Mouse (Mus musculus) left cerebral cortex, postnatal 14 days (tissue): ENCODE measurements around the gene Tns1. TPM values are rescaled to one million over a fixed set of nuclear protein-coding genes. Genes with fewer than 3 reads are reported as not detected.

Source experiments
- DNase-seq, 2 experiments: peaks; one replicate each; pipeline ENCODE4 v3.0.0; 2021 to 2022; ENCODE audit warnings: low spot score in 2 of 2, mixed read lengths in 1 of 2
- intact Hi-C: fragments of 180-260 bp; cut with DNase I; formaldehyde crosslinking; loops from one replicate; pipeline ENCODE4 v1.15.1; 2025
- total RNA-seq, 2 experiments: library from RNA; stranded (reverse); gene quantifications; 2 replicates each; pipeline ENCODE4 v1.2.3; 2021

Tns1 gene
- total RNA-seq, 2 experiments from 2014 or later = 30.2 to 39.1 TPM

DNA sequence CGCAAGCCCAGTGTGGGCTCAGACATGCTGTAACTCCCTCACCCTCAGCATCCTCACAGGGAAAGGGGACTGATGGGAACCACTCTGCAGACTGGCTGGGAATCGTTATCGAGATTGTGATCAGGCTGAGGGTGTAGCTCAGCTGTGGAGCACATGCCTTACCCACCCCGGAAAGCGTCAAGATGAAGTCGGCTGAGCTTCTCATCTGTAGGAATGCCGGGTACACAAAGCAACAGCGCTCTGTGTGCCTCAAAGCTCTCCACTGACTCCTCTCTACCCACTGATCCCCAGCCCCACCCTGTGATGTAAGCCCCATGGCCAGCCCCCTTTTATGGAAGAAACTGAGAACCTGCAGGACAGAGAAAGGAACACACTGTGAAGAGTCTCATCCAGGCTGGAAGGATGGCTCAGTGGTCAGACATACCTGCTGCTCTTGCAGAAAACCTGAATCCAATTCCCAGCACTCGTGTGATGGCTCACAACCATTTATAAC lies 97.5 kb downstream of the Tns1 start:
- intact Hi-C loops = no loop called here
- no peak for DNase-seq

DNA sequence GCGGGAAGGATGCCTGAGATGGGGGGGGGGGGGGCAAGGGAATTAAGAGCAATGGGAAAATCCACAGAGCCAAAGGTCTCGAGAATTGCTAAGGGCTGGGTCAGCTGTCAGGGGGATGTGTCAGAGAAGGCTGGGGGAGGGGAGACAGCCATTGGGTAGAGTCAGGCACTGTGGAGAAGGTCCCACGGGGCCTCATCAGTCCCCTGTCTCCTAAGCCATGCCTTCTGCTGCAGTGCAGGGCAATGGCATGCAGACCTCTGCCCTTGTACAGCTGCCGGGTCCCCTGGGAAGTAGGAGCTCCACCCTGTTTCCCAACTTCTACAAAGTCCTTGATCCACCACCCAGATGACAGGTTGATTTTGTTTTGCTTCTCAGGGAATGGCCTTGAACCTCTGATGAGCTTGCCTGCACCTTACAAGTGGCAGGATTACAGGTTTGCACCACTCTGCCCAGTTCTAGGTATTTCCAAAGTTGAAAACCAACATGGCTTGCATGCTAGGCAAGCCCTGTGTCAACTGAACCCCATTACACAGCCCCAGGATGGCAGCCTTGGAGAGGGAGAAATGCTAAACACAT lies 98.5 kb downstream of the Tns1 start:
- intact Hi-C loops = no loop called here
- no peak for DNase-seq

DNA sequence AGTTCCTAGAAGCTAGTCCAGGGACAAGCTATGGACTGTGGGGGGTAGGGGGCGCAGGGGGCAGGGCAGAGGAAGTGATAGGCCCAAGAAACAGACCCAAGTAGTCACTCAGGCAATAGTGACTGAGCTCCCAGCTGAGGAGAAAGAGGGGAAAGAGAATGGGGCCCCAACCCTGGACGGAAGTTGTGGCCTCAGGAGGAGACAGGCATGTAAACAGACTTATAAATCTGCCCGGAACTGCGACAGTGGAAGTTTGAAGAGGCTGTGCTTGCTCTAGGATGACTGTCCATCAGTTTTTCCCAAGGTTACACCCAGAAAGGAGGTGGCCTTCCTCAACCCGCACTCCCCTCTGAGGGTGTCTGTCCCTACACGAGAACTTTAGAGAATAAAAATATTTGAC lies 99.0 kb downstream of the Tns1 start:
- intact Hi-C loops = no loop called here

GRCm38 (mm10) chr1:74024452-74025190 lies 99.6 kb downstream of the Tns1 start:
- no peak for DNase-seq
- intact Hi-C loops = no loop called here

More for the DNA sequence above, 99.0 kb downstream of the Tns1 start:
- DNase-seq = no peak

GRCm38 (mm10) chr1:74022998-74023397 lies 101.3 kb downstream of the Tns1 start:
- no peak for DNase-seq
- intact Hi-C loops = no loop called here

GRCm38 (mm10) chr1:74022536-74022935 lies 101.7 kb downstream of the Tns1 start:
- intact Hi-C loops = no loop called here
- DNase-seq = no peak

DNA sequence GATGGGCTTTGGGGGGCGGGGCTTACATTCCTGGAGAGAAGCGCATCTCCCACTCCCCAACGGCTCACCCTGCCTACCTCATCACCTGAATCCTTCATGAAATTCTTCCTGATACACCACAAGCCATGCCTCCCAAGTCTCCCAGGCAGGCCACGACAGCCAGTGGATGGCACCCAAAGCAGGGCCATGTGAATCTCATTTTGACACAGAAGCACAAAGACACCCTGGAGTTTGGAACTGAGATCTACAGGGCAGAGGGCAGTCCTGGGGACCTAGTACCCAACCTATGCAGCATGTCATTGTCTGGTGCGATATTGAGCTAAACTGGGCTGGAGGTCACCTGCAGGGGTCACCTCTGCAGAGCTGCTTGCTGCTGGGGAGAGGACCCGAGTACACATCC lies 104.0 kb downstream of the Tns1 start:
- DNase-seq = no peak
- intact Hi-C loops = no loop called here

DNA sequence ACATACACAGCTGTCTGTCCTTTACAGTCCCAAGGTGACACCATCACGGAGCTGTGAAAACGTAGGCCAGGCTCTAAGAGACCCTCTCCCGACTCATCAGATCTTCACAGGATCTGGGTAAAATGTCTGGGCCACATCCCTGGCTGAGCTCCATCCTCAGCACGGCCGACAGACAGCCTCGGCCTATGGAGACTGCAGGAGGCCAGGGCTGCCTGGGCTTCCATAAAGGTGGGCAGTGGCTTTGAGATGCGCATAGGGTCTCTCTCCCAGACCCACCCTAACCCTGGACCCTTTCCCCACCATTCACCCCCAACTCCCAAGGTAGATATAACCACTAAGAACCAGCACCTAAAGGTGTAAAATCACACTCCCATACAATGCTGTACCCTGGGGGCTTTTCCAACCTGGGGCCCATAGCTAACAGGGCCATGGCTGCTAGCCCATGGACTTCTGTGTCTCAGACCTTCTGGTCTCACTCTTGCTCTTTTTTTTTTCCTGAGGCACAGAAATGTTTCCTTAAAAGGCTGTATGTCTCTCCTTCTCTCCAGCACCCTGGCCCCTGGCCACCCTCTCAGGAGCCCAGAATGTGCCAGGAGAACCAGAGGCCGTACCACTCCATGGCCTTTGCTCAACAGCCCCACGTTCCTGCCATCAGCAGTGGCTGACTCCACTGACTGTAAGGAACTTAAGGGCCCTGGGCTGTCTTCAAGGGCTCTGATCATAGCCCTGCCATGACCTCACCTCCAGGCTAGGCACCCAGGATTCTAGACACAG lies 106.7 kb downstream of the Tns1 start:
- intact Hi-C loops = no loop called here
- DNase-seq = no peak

- intact Hi-C loops = no loop called here
- DNase-seq = no peak
These were observed 107.6 kb downstream of the Tns1 start for GRCm38 (mm10) chr1:74016618-74017017.

DNA sequence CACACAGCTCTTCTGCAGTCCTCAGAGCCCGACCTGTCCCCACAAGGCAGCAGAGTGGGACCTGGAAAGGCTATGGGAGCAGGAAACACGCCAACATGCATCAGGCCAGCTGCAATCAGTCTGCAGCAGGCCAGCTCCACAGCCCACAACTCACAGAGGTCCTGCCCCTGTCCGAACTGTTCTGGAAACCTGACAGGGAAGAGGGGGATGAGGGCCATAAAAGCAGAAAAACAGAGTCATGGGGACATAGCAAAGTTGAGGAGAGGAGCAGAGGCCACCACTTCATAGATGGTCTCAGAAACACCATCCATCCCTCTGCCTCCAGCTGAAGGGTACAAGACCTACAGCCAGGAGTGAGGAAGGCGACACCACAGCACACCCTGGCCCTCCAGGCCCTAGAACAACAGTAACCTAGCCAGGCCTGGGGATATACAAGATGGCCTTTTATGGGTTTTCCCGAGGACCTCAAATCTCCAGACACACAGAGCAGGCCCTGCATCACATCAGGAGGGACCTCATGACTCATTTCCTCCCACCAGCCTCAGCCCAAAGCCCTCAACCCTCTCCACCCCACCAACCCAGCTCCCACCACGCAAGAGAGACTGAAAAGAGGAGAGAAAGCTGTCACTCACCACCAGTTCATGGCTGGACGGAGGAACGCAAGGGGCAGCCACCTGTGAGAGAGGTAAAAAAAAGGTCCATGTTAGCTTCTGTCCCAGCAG lies 108.6 kb downstream of the Tns1 start:
- no peak for DNase-seq
- intact Hi-C loops = no loop called here

GRCm38 (mm10) chr1:74014538-74015327 lies 109.5 kb downstream of the Tns1 start:
- intact Hi-C loops = no loop called here
- DNase-seq = peak; percentile 19 to 31

DNA sequence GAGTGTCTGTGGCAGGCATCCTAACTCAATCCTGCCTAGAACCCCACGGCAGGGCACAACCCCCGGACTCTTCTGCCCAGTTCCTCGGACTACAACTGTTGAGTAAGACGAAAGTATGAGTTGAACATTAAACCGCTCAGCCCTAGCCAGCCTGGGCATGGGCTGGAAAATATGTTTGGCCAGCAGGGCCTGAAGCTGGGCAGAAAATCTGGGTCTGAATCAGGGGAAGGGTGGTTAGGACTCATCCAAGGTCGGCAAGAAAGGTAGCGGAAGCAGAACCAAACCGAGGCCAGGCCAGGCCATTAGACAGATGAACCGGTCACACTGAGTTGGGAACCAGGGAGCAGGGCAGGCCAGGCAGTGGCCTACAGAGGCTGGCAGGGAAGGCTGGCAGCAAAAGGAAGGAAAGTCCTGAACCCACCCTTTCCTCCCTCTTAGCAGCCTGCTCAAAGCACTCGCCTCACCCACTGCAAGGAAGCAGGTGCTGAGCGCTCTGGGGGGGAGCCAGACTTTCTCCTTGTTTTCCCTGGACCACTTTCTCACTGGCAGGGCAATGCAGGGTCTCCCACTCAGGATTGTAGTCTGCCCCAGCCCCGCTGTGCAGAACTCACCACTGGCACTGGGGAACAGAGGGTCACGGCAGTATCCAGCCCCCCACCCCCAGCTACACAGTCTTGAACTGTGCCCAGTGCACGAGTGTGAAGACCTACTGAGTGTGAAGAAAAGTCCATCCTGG lies 110.8 kb downstream of the Tns1 start:
- DNase-seq = no peak
- intact Hi-C loops = no loop called here

DNA sequence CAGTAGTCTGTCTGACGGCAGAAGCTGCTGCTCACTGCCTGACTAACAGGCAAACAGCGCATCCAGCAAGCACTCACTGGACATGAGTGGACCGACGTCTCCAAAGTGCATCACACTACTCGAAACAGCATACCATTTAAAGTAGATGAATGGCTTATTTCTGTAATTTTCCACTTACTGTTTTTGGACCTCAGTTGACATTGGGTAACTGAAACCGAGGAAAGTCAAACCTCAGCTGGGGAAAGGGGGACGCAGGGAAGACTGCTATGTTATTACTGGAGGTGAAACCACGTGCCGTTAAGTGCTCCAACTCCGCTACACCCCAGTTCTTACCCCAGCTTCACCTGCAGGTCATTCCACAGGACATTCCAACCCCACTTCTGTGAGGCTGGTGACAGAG lies 111.5 kb downstream of the Tns1 start:
- intact Hi-C loops = no loop called here
- no peak for DNase-seq

GRCm38 (mm10) chr1:74009495-74009894 lies 114.8 kb downstream of the Tns1 start:
- intact Hi-C loops = no loop called here
- DNase-seq = no peak

DNA sequence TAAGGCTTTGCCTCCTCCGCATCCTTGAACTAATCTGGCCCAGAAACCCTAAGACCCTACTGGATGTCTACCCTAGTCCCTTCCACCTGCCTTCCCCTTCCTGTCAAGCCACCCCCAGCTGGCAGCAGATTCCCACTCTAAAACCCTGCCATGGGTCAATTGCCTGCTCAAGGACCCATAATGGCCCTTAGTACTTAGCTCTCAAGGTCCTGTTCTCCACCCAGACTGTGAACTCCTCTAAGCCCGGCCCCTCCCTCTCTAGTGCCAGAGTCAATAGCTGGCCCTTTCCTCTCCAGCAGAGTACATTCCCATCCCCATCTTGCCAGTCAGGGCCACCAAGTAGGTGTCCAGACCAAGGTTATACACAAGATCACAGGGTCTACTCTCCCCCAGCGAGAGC lies 115.3 kb downstream of the Tns1 start:
- intact Hi-C loops = no loop called here
- no peak for DNase-seq

- intact Hi-C loops = no loop called here
- DNase-seq = no peak
These were observed 115.8 kb downstream of the Tns1 start for GRCm38 (mm10) chr1:74008498-74008897.

DNA sequence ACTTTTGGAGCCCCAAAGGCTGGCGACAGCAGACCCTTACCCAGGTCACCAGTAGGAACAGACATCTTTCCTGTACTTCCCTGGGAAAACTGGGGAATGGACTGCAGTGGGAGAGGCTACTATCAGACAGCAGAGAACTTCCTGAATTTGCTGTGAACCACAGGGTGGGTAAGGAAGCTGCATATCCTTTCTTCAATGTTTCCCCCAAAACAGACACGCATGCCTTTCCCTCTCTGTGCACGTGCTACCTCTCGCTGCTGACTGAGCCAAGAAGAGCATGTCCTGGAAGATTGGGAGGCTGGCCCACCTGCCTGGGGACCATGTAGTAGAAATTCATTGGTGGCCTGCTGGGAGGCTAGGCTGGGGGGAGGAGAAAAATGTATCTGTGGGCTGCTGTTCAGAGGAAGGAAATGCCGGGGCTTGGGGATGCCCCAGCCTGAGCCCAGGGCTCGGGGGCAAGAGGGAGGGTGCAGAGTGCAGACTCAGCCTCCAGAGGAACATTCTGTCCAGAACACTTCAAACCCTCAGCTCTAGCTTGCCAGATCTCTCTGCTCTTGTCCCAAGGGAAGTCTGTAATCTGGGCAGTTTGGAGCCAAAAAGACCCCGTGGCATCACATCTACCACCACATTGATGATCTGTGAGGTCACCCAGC lies 116.7 kb downstream of the Tns1 start:
- no peak for DNase-seq
- intact Hi-C loops = no loop called here

- intact Hi-C loops = no loop called here
- DNase-seq = no peak
These were observed 119.2 kb downstream of the Tns1 start for GRCm38 (mm10) chr1:74005020-74005419.
